Mouse (Mus musculus) gastrocnemius, postnatal 4 days (tissue): Measurements from ENCODE around the gene Gm16427. TPM values are rescaled to one million over a fixed set of nuclear protein-coding genes. Genes with fewer than 3 reads are reported as not detected.
"Not testable (repeated sequence)": the region's sequence is repeated elsewhere in the genome, so short reads cannot be mapped to it uniquely, and the experiment has no call there.

Experiments
- DNase-seq, 2 experiments: peaks; one replicate each; pipeline ENCODE4 v3.0.0; 2021 to 2022; ENCODE audit warnings: low spot score in 2 of 2, mixed read lengths in 2 of 2
- long read RNA-seq, 2 experiments: library from polyadenylated mRNA; stranded (forward); transcript quantifications; one replicate each; pipeline ENCODE4 v2.0.0; 2021
- total RNA-seq, 2 experiments: library from RNA; stranded (reverse); gene quantifications; 2 replicates each; pipeline ENCODE4 v1.2.3; 2021

Gene Gm16427
- total RNA-seq: not detected
- long read RNA-seq, experiment 1: 0 reads
- long read RNA-seq, experiment 2: 0 reads

DNA sequence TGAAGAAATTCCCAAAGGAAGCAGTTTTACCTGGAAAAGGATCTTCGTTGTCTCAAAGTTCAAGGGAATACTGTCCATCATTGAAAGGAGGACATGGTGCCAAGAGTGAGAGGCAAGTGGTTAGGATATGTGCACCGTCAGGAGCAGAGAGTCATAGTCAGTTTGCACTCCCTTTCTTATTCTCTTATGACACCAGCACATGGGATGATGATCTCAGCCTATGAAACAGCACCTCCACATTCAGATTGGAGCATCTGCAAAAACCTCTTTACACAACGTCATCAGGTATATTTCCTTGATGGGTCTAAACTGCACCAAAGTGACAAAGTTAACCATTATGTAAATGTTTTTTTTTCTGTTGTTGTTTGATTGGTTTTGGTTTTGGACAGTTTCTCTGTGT lies at the start of gene Gm16427:
Gm16427 (minus strand) TSS at position 101 of the 400 bp plus-strand sequence.
- DNase-seq: not testable (repeated sequence)

Other genes starting within 250 kb of the Gm16427 start
- not detected for gene C87414, start 131.4 kb upstream of the Gm16427 start, total RNA-seq